ENCODE assay signal across 25 mouse cellular contexts in the genomic region with DNA sequence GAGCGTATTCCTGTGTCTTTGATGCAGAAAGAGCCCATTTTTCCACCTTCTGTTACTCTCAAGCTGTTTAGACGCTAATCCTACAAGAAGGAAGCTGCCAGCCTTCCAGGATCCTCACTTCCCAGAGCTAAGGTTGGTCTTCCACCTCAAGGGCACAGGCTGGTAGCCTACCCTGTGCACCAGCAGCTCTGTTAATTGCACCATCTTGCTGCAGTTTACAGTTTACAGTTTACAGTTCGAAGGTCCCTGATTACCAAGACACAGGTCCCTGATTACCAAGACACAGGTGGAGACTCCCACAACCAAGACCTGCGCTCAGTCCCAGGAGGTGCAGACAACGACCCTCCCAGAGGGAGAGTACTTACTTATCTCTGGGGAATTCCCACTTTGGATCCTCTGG.
DNase-seq lines count a peak whose midpoint lies in the region; ATAC-seq lines count a peak whose summit lies in the region.
"Had no signal": no experiment of that assay in that cellular context is flagged by ENCODE, and none has a peak within 500 bp of the region (broad histone marks: within the 10 kb centered on the region; RNA-seq: fewer than 3 reads in every experiment).

No protein-coding gene starts in this region.

- H3K36me3 ChIP-seq in heart, embryonic 10.5 days: peaks cover 37% of the 10 kb centered on the region
- peaks cover 79% of the 10 kb centered on the region for H3K36me3 ChIP-seq in embryonic facial prominence, embryonic 13.5 days
- peaks cover 52% of the 10 kb centered on the region for H3K36me3 ChIP-seq in embryonic facial prominence, embryonic 15.5 days
- peaks cover 68% of the 10 kb centered on the region for H3K36me3 ChIP-seq in limb, embryonic 12.5 days
- H3K36me3 ChIP-seq: midbrain, embryonic 15.5 days had no signal

- WGBS in heart, embryonic 10.5 days: 70% methylated on average over 5 of the region's 5 CpGs
- WGBS in embryonic facial prominence, embryonic 13.5 days: 82% methylated on average over 5 of the region's 5 CpGs
- WGBS in embryonic facial prominence, embryonic 15.5 days: 82% methylated on average over 5 of the region's 5 CpGs
- WGBS in limb, embryonic 12.5 days: 79% methylated on average over 5 of the region's 5 CpGs

- ATAC-seq in embryonic facial prominence, embryonic 13.5 days (ENCODE audit: insufficient number of reproducible peaks, insufficient read depth, low FRiP score, low TSS enrichment, low read depth): no peak
- no peak for ATAC-seq in embryonic facial prominence, embryonic 15.5 days (ENCODE audit: insufficient number of reproducible peaks, low FRiP score, low TSS enrichment, low read depth)
- ATAC-seq in limb, embryonic 12.5 days (ENCODE audit: insufficient number of reproducible peaks, insufficient read depth, low FRiP score, low TSS enrichment, low read depth): no peak
- ATAC-seq: activated CD4-positive, CD25-positive, alpha-beta regulatory T cell, adult 4 months; inflammation-experienced regulatory T-cells, adult 6 months; midbrain, embryonic 15.5 days had no signal

- H3K27me3 ChIP-seq in heart, embryonic 10.5 days (ENCODE audit: insufficient read depth, poor library complexity, severe bottlenecking): no peaks in the 10 kb centered on the region
- H3K27me3 ChIP-seq in embryonic facial prominence, embryonic 13.5 days: no peaks in the 10 kb centered on the region
- H3K27me3 ChIP-seq in embryonic facial prominence, embryonic 15.5 days: no peaks in the 10 kb centered on the region
- H3K27me3 ChIP-seq in limb, embryonic 12.5 days: no peaks in the 10 kb centered on the region; the same call in 1 of the 2 replicates
- H3K27me3 ChIP-seq: lung, embryonic 15.5 days; midbrain, embryonic 15.5 days had no signal

- H3K4me1 ChIP-seq in heart, embryonic 10.5 days: peaks cover 17% of the 10 kb centered on the region
- H3K4me1 ChIP-seq in embryonic facial prominence, embryonic 13.5 days: peaks cover 32% of the 10 kb centered on the region
- peaks cover 31% of the 10 kb centered on the region for H3K4me1 ChIP-seq in embryonic facial prominence, embryonic 15.5 days
- peaks cover 37% of the 10 kb centered on the region for H3K4me1 ChIP-seq in limb, embryonic 12.5 days (replicated peaks)

- no peak for DNase-seq in heart, embryonic 10.5 days (ENCODE audit: low spot score)
- no peak for DNase-seq in heart, adult 9 months (ENCODE audit: low spot score in 2 of 2)
- no peak for DNase-seq in cerebellum, adult 9-10 months
- no peak for DNase-seq in left cerebral cortex, adult 8-10 months (ENCODE audit: low spot score in 2 of 2)
- DNase-seq: adrenal gland, postnatal 10 days; cerebellum, adult 8-10 months; gastrocnemius, adult 2 months; heart, postnatal 4 days; left cerebral cortex, postnatal 4 days; lung, postnatal 4 days; right cerebral cortex, adult 18-20 months; right cerebral cortex, postnatal 4 days; thymus, postnatal 25 days had no signal

- H3K4me3 ChIP-seq in heart, embryonic 10.5 days: no peak overlapping the region
- no peak overlapping the region for H3K4me3 ChIP-seq in embryonic facial prominence, embryonic 13.5 days
- H3K4me3 ChIP-seq in embryonic facial prominence, embryonic 15.5 days (replicated peaks): no peak overlapping the region
- H3K4me3 ChIP-seq in limb, embryonic 12.5 days (replicated peaks): no peak overlapping the region
- H3K4me3 ChIP-seq: erythroblast, embryonic 14.5 days; gastrocnemius, adult 2 months; left cerebral cortex, adult 2 months; lung, embryonic 15.5 days; midbrain, embryonic 15.5 days; myocyte had no signal

- H3K27ac ChIP-seq in heart, embryonic 10.5 days: peak overlapping the region; percentile 36; the same call in 1 of the 2 replicates
- peak overlapping the region; percentile 83 for H3K27ac ChIP-seq in embryonic facial prominence, embryonic 13.5 days
- peak overlapping the region; percentile 31; the same call in 1 of the 2 replicates for H3K27ac ChIP-seq in embryonic facial prominence, embryonic 15.5 days (replicated peaks)
- peak overlapping the region; percentile 92 for H3K27ac ChIP-seq in limb, embryonic 12.5 days
- H3K27ac ChIP-seq: gastrocnemius, adult 2 months; hindbrain, embryonic 14.5 days; left cerebral cortex, adult 2 months; liver, embryonic 14.5 days; lung, embryonic 15.5 days; midbrain, embryonic 15.5 days had no signal

- no peak overlapping the region for H3K4me2 ChIP-seq in embryonic facial prominence, embryonic 13.5 days
- H3K4me2 ChIP-seq in embryonic facial prominence, embryonic 15.5 days (replicated peaks): no peak overlapping the region
- no peak overlapping the region for H3K4me2 ChIP-seq in limb, embryonic 12.5 days
- H3K4me2 ChIP-seq: hindbrain, embryonic 14.5 days; lung, embryonic 15.5 days; midbrain, embryonic 15.5 days had no signal

- no peaks in the 10 kb centered on the region for H3K9me3 ChIP-seq in heart, embryonic 10.5 days
- no peaks in the 10 kb centered on the region for H3K9me3 ChIP-seq in embryonic facial prominence, embryonic 13.5 days
- no peaks in the 10 kb centered on the region for H3K9me3 ChIP-seq in embryonic facial prominence, embryonic 15.5 days (replicated peaks)
- no peaks in the 10 kb centered on the region for H3K9me3 ChIP-seq in limb, embryonic 12.5 days
- H3K9me3 ChIP-seq: lung, embryonic 15.5 days; midbrain, embryonic 15.5 days had no signal

- no peak overlapping the region for H3K9ac ChIP-seq in embryonic facial prominence, embryonic 13.5 days
- H3K9ac ChIP-seq in embryonic facial prominence, embryonic 15.5 days: no peak overlapping the region
- no peak overlapping the region for H3K9ac ChIP-seq in limb, embryonic 12.5 days (replicated peaks)
- H3K9ac ChIP-seq: hindbrain, embryonic 14.5 days; liver, embryonic 14.5 days; lung, embryonic 15.5 days; midbrain, embryonic 15.5 days had no signal

Comparison
In these comparisons a context has a peak if more than half of its experiments do, and no peak if none do; other contexts are left out.
1. H3K27ac ChIP-seq: peak in every context shown above with its lines; median percentile 92 in limb, embryonic 12.5 days; 83 in embryonic facial prominence, embryonic 13.5 days; 36 in heart, embryonic 10.5 days; 31 in embryonic facial prominence, embryonic 15.5 days.